Mouse (Mus musculus) kidney, postnatal 14 days (tissue): ENCODE results near the gene Phf8.
A peak's percentile ranks its signal among the peaks of the same experiment; 100 is the strongest.
"Not testable (repeated sequence)": the region's sequence is repeated elsewhere in the genome, so short reads cannot be mapped to it uniquely, and the experiment has no call there.

Experiments
- DNase-seq: peaks from one replicate; pipeline ENCODE4 v3.0.0; 2022; ENCODE audit warnings: mixed read lengths

Gene Phf8

GRCm38 (mm10) chrX:151520458-151521322 is at the start of gene Phf8:
TSS of gene Phf8 (plus strand) at chrX:151520672.
- DNase-seq: peak; percentile 97

- DNase-seq: no peak
Measured at GRCm38 (mm10) chrX:151488128-151488527, 32.3 kb upstream of the Phf8 start.

GRCm38 (mm10) chrX:151493269-151493668 is 27.2 kb upstream of the Phf8 start:
- not testable (repeated sequence) for DNase-seq

GRCm38 (mm10) chrX:151496596-151496995 is 23.9 kb upstream of the Phf8 start:
- no peak for DNase-seq

GRCm38 (mm10) chrX:151508536-151508935 is 11.9 kb upstream of the Phf8 start:
- no peak for DNase-seq

- no peak for DNase-seq
Measured at GRCm38 (mm10) chrX:151509906-151510305, 10.6 kb upstream of the Phf8 start.

GRCm38 (mm10) chrX:151513066-151513465 is 7.4 kb upstream of the Phf8 start:
- no peak for DNase-seq

- DNase-seq: no peak
Measured at GRCm38 (mm10) chrX:151513694-151514093, 6.8 kb upstream of the Phf8 start.

- no peak for DNase-seq
Measured at GRCm38 (mm10) chrX:151518181-151518580, 2.3 kb upstream of the Phf8 start.

- no peak for DNase-seq
Measured at GRCm38 (mm10) chrX:151520127-151520457, 380 bp upstream of the Phf8 start.

GRCm38 (mm10) chrX:151521786-151522522 is 1.5 kb downstream of the Phf8 start:
- peak; percentile 23 for DNase-seq

GRCm38 (mm10) chrX:151553356-151553755 is 32.9 kb downstream of the Phf8 start:
- DNase-seq: no peak

GRCm38 (mm10) chrX:151575166-151575565 is 54.7 kb downstream of the Phf8 start:
- DNase-seq: no peak

- DNase-seq: no peak
Measured at GRCm38 (mm10) chrX:151643386-151643785, 122.9 kb downstream of the Phf8 start.

GRCm38 (mm10) chrX:151653744-151654143 is 133.3 kb downstream of the Phf8 start:
- DNase-seq: no peak

GRCm38 (mm10) chrX:151674492-151675171 is 154.2 kb downstream of the Phf8 start:
- no peak for DNase-seq
